Mouse (Mus musculus) Patski (cell line): Measurements from ENCODE around the gene Trak2. TPM values are rescaled to one million over a fixed set of nuclear protein-coding genes. Genes with fewer than 3 reads are reported as not detected.

ENCODE experiments used
- ATAC-seq: fragments of 100-300 bp; one replicate; pipeline ENCODE4 v1.8.0; 2021
- CTCF ChIA-PET: fragments of 350-600 bp; sonication (Branson Sonifier 250); formaldehyde crosslinking; loops from one replicate; lab custom pipeline; 2022; ENCODE audit warnings: inconsistent platforms; lab: Charles Lee
- POLR2A ChIA-PET: fragments of 350-600 bp; sonication (Branson Sonifier 250); formaldehyde crosslinking; loops from one replicate; lab custom pipeline; 2022; ENCODE audit warnings: antibody characterized with exemption, inconsistent platforms; lab: Charles Lee
- DNase-seq: peaks from one replicate; pipeline ENCODE4 v3.0.0-alpha.2; 2011; ENCODE audit warnings: low read depth, low spot score
- H3K27me3 ChIP-seq: fragments of 371-371 bp; one replicate; pipeline ENCODE4 v1.5.1; 2021
- CTCF ChIP-seq: fragments of 100-300 bp; IDR thresholded peaks from one replicate; pipeline ENCODE4 v1.5.1; 2021
- in situ Hi-C: fragments of 300-500 bp; cut with MboI; formaldehyde crosslinking; loops from 3 replicates; pipeline ENCODE4 v1.11.1; 2018; ENCODE audit warnings: low pct_unique_long_range_greater_than_20kb, mixed read lengths
- polyA plus RNA-seq: library from polyadenylated mRNA; unstranded; gene quantifications from one replicate; pipeline ENCODE4 v1.2.3, GENCODE M21; 2021

Trak2 gene
- polyA plus RNA-seq: 77.4 TPM

DNA sequence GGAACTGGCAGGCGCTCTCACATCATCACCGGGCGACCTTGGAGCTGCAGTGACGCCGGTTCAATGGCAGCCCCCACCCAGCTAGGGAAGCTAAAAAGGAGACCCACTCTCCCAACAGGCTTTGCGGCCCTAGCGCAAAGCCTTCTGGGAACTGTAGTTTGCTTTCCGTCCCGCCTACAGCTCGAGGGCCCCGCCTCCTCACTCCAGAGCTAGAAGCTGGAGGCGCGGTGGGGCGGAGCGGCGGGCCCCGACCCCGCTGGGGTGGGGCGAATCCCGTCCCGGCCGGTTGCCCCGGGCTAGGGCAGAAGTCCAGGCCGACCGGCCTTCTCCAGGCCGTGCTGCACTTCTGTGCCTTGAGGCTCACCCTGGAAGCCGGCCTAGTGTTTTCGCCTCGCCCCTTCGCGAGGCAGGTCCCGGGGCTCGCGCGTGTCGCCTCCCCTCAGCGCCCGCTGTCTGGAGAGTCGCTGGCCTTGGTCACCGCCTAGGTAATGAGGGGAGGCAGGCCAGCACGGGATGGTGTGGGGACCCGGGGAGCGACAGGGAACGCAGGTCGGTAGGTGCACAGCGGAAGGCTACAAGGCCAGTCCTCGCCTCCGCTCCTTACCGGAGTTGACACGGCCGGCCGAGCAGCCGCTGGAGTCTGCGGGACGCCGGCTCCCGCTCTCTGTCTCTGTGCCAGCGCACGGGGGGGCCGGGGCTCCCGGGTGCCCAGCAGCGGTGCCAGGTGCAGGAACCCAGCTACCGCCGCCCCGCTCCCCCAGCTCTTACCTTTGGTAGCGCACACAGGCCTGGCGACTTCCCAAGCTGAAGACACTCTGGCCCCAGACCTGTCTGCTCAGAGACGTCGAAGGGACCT is at the start of gene Trak2, which contains the start of gene Stradb:
TSS of gene Trak2 (minus strand) at position 65 of the 856 bp plus-strand sequence.
TSS of gene Stradb (plus strand) at position 157 of the 856 bp plus-strand sequence.
- peak; percentile 83 for DNase-seq
- CTCF ChIA-PET: interaction anchor here (0.9 to 3.1 kb wide), 6 partner anchors 8 to 23 kb away, joined by 4 to 15 read pairs (median 4); no protein-coding TSS in a partner anchor
- no peaks in the 10 kb centered on the region for H3K27me3 ChIP-seq
- POLR2A ChIA-PET: interaction anchor here (0.8 to 1.8 kb wide), 3 partner anchors 11 to 24 kb away, joined by 3 to 8 read pairs (median 4); no protein-coding TSS in a partner anchor
- TF ChIP-seq CTCF: no peak
- ATAC-seq: peak; percentile 97
- in situ Hi-C loops: no loop called here

DNA sequence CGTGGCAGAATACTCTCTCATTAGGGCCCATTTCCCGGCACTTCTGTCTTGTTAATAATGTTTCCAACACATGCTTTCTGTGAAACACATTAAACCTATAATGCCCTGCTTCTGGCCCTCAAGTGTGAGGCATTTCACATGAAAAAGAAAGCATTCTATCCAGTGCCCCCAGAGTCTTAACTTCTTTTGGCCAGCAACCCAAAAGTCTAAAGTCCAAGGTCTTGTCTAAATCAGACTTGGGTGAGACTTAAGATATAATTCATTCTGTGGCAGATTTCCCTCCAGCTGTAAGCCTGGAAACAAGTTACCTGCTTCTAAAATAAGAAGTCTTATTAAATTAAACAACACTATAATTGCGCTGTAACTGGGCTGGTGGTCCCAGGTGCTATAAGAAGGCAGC is 48.3 kb upstream of the Trak2 start:
- in situ Hi-C loops: no loop called here
- POLR2A ChIA-PET: no interaction called here
- no peak for ATAC-seq
- CTCF ChIA-PET: interaction anchor here (0.8 kb wide), 1 partner anchor 230 kb away, joined by 3 read pairs; no protein-coding TSS in a partner anchor
- no peak for TF ChIP-seq CTCF
- H3K27me3 ChIP-seq: peaks cover 68% of the 10 kb centered on the region
- DNase-seq: no peak

DNA sequence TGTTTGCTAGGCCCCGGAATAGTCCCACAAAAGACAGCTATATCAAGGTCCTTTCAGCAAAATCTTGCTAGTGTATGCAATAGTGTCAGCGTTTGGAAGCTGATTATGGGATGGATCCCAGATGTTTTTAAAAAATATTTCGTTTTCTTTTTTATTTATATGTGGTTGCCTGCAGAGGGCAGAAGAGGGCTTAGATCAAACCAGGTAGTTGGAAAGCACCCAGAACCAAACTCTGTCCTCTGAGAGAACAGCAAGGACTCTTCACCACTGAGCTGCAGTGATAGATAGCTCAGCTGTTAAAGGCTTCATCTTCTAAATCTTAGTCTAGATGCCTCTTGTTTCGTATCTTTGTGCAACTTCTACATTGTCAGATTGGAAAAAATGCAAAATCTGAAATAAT is 36.0 kb upstream of the Trak2 start:
- in situ Hi-C loops: loop anchor here (5.0 kb wide), 2 partner anchors 133 to 228 kb away; partner anchors contain the start of gene Als2
- POLR2A ChIA-PET: interaction anchor here (0.7 to 0.9 kb wide), 2 partner anchors 614 to 1764 kb away, joined by 3 read pairs; no protein-coding TSS in a partner anchor
- CTCF ChIA-PET: interaction anchor here (0.6 to 2.4 kb wide), 2 partner anchors 205 to 228 kb away, joined by 3 to 10 read pairs; partner anchors contain the start of gene Als2
- TF ChIP-seq CTCF: peak; percentile 55
- H3K27me3 ChIP-seq: peaks cover 69% of the 10 kb centered on the region
- no peak for DNase-seq
- no peak for ATAC-seq

DNA sequence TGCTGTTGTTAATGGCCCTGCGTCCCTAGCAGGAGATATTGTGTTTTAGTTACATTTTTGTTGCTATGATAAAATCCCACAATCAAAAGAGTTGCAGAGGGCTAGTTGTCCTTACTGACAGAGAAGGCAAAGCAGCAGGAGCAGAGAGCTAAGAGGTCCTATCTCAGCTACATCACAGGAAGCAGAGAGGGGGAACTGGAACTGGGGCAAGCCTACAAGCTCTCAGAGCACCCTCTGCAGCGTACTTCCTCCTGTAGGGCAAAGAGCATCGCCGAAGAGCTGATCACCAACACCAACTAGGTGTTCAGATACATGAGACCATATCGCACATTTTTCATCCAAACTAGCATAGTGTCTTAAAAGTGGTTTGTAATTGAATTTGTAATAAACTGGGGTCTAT is 22.1 kb upstream of the Trak2 start:
- no peak for DNase-seq
- H3K27me3 ChIP-seq: no peaks in the 10 kb centered on the region
- ChIA-PET CTCF (no interaction called here), POLR2A (interaction anchor here (0.8 kb wide), 1 partner anchor 176 kb away, joined by 3 read pairs; no protein-coding TSS in a partner anchor)
- ATAC-seq: no peak
- TF ChIP-seq CTCF: no peak
- in situ Hi-C loops: no loop called here

DNA sequence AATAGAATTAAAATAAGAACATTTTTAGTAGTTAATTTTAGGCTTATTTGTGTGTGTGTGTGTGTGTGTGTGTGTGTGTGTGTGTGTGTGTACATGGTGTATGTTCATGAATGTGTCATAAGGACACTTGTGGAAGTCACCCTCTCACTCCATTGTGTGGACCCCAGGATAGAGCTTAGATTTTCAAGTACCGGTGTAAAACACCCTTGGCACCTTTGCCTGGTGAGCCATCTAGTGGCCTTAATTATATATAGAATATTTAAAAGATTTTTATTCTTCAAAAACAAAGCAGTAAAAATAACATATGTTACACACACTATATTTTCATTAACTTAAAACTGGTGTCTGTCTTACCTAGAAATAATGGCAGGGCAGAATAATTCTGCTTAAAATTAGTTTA is 20.5 kb upstream of the Trak2 start:
- ATAC-seq (no peak), DNase-seq (no peak)
- ChIA-PET CTCF (interaction anchor here (0.7 to 3.1 kb wide), 5 partner anchors 18 to 79 kb away, joined by 3 to 8 read pairs (median 3); partner anchors contain the start of genes Stradb and Trak2), POLR2A (no interaction called here)
- in situ Hi-C loops: loop anchor here (5.0 kb wide), 1 partner anchor 231 kb away; no protein-coding TSS in a partner anchor
- TF ChIP-seq CTCF: peak; percentile 49
- H3K27me3 ChIP-seq: no peaks in the 10 kb centered on the region

DNA sequence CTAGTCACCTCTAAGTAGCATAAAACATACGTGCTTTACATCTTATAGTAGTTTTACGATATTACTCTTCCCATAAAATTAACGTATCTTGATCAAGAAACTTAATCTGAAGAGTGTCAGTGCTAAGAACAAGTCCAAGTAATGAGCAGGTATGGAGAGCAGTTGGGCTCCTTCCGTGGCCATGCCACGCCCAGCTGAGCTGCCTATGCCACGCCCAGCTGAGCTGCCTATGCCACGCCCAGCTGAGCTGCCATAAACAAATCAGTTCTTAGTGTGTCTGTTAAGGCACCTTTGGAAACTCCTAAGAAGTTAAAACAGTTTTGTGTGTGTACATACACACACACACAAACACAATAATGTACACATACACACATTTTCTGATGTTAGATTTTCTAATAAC is 19.9 kb upstream of the Trak2 start:
- POLR2A ChIA-PET: no interaction called here
- in situ Hi-C loops: loop anchor here (5.0 kb wide), 1 partner anchor 231 kb away; no protein-coding TSS in a partner anchor
- no peak for TF ChIP-seq CTCF
- no peak for ATAC-seq
- DNase-seq: no peak
- CTCF ChIA-PET: interaction anchor here (0.7 to 3.1 kb wide), 3 partner anchors 20 to 79 kb away, joined by 3 to 8 read pairs (median 3); partner anchors contain the start of genes Stradb and Trak2
- H3K27me3 ChIP-seq: no peaks in the 10 kb centered on the region

DNA sequence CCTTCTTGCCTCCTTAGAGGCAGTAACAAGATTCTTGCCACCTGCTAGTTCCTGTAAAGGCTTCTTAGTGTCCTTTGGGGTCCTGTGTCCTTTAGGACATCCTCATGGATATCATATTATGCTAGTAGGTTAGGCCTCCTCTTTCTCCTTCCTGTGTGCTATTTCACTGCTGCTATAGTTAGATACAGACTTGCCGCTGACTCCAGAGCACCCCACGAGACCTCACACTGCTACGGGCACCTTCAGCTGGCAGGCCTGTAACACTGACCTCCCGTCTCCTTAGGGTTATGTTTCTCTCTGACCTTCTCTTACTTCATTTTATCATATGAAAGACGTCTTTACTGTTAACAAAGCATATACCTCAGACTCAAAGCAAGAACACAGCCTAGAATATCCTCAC is 11.4 kb upstream of the Trak2 start:
- no peak for ATAC-seq
- TF ChIP-seq CTCF: no peak

DNA sequence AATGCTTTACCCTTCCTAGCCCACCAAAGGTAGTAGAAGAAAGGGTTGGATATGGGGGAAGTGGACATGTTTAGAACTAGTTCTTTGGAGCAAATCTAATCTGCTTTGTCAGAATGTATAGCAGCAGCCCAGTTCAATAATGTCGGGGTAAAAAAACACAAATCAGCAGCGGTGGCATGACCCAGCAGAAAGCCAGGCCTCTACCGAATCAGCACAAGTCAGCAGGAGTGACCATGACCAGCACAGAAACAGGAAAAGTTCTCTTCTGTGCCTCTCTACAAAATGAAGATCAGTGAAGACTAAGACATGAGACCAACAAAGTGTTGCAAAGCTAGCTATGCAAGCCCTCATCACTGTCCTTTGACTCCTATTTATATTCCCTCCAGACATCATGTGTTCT is 9.0 kb upstream of the Trak2 start:
- DNase-seq (no peak), ATAC-seq (no peak)
- ChIA-PET CTCF (interaction anchor here (1.9 kb wide), 1 partner anchor 9 kb away, joined by 4 read pairs; the partner anchor contains the start of genes Stradb and Trak2), POLR2A (no interaction called here)
- H3K27me3 ChIP-seq: no peaks in the 10 kb centered on the region
- no peak for TF ChIP-seq CTCF
- in situ Hi-C loops: no loop called here

More for the DNA sequence above, 11.4 kb upstream of the Trak2 start:
- no peaks in the 10 kb centered on the region for H3K27me3 ChIP-seq
- ChIA-PET CTCF (no interaction called here), POLR2A (no interaction called here)
- in situ Hi-C loops: no loop called here
- DNase-seq: no peak

DNA sequence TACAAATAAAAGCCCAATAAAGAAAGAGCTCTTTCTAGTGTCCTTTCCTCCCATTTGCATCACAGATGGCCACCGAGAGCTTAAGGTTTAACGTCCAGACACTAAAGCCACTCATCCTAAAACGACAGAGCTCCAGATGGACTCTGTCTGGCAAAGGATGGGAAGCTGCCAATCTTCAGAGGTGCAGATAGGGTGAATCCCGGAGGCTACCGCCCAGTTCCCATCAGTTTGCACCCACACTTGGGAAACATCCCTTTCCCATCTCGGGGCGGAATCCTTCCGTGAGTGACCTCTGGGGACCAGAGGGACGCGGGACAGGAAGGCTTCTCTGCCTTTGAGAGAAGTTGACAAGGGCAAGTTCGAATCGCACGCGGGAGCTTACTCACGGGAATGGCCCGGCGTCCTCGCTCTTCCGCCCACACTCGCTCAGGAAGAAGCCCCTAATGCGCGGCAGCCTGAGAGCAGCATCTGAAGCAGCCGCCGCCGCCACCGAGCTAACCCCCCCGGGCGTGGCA is 322 bp downstream of the Trak2 start:
- CTCF ChIA-PET: interaction anchor here (0.9 to 3.1 kb wide), 5 partner anchors 8 to 23 kb away, joined by 4 to 15 read pairs (median 4); no protein-coding TSS in a partner anchor
- ATAC-seq (no peak), DNase-seq (no peak)
- H3K27me3 ChIP-seq: no peaks in the 10 kb centered on the region
- no peak for TF ChIP-seq CTCF
- POLR2A ChIA-PET: interaction anchor here (0.7 to 1.8 kb wide), 4 partner anchors 10 to 439 kb away, joined by 3 to 8 read pairs (median 4); no protein-coding TSS in a partner anchor
- in situ Hi-C loops: no loop called here

DNA sequence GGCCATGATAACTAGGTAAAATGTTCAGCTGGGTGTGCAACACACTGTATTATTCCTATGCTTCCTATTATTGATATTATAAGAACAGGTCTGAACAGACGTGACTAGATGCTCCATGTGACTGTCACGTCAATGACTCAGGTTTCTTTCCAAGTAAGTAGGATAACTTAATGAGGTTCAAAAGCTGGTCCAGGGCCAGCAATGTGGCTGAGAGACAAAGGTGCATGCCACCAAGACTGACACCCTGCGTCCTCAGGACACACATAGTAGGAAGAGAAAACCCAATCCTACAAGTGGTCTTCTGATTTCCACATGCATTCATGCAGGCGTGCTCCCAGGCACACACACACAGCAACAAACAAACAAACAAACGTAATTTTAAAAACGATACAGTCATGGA is 2.1 kb downstream of the Trak2 start:
- no peak for ATAC-seq
- in situ Hi-C loops: no loop called here
- CTCF ChIA-PET: interaction anchor here (3.0 kb wide), 1 partner anchor 9 kb away, joined by 15 read pairs; no protein-coding TSS in a partner anchor
- POLR2A ChIA-PET: no interaction called here
- no peaks in the 10 kb centered on the region for H3K27me3 ChIP-seq
- DNase-seq: no peak
- no peak for TF ChIP-seq CTCF
